Mouse (Mus musculus) retina, postnatal 7 days (tissue): ENCODE measurements around the gene Tor2a.

Source experiments
- DNase-seq: peaks from one replicate; pipeline ENCODE4 v3.0.0-alpha.2; 2012; ENCODE audit warnings: low read depth, low spot score

Gene Tor2a

DNA sequence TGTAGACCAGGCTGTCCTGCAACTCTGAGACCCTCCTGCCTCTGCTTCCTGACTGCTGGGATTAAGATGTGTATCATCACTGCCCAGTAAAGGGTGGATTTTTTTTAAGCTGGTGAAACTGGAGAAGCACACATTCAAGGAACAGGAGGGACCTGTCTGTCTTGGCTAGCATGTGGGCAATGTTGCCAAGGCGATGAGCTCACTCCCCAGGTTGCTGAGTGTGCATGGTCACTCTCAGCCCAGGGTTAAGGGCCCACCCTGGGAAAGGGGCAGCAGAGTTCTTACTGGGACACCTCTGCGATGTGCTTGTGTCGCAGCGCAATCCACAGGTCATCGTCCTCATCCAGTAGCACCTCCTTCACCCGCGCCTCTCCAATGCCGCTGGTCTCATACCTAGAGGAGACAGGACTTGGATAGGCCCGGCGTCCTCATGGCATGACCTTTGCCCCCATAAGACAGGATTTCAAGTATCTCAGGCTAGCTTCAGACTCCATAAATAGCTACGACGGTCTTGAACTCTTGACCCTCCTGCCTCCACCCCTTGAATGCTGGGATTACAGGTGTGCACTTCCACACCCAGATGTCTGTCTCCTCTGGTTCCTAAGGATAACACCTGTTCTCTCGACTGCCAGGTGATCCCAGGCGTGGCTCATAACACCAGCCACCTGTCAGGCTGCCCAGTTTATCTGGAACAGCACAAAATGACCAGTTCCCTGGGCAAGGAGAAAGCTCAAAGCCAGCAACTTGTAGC is 52.0 kb downstream of the Tor2a start:
- no peak for DNase-seq
